Mouse (Mus musculus) bone marrow macrophage, adult 2 months (primary cell): Measurements from ENCODE around the gene Npas3.

Experiments used
- CTCF ChIP-seq: IDR thresholded peaks from 2 replicates; pipeline ENCODE4 v1.5.1; 2012; ENCODE audit warnings: low read depth, mild to moderate bottlenecking, low read length, moderate library complexity
- POLR2A ChIP-seq: IDR thresholded peaks from 2 replicates; pipeline ENCODE4 v1.6.1; 2012; ENCODE audit warnings: mild to moderate bottlenecking, low read depth, low read length, borderline replicate concordance

- TF ChIP-seq CTCF (no peak), POLR2A (no peak)
These were observed 480.8 kb downstream of the Npas3 start for GRCm38 (mm10) chr12:53729275-53729674.
